Mouse (Mus musculus) olfactory bulb, adult 2 months (tissue): ENCODE data around the gene Cdc14b. TPM values are rescaled to one million over a fixed set of nuclear protein-coding genes. Genes with fewer than 3 reads are reported as not detected.

ENCODE experiments used
- H3K27ac ChIP-seq: fragments of 200-500 bp; 2 replicates; pipeline ENCODE4 v1.5.1; 2012; ENCODE audit warnings: low read depth, low read length; ENCODE audit not compliant: insufficient read depth
- H3K4me1 ChIP-seq: fragments of 200-500 bp; 2 replicates; pipeline ENCODE4 v1.6.1; 2012; ENCODE audit warnings: low read length; ENCODE audit not compliant: control insufficient read depth, insufficient read depth
- H3K4me3 ChIP-seq: fragments of 200-500 bp; 2 replicates; pipeline ENCODE4 v1.5.1; 2012; ENCODE audit warnings: mild to moderate bottlenecking, low read depth, low read length, moderate library complexity; ENCODE audit not compliant: insufficient read depth
- CTCF ChIP-seq: fragments of 200-500 bp; IDR thresholded peaks from 2 replicates; pipeline ENCODE4 v1.5.1; 2012; ENCODE audit warnings: low read depth, mild to moderate bottlenecking, low read length, moderate library complexity; ENCODE audit not compliant: insufficient read depth
- POLR2A ChIP-seq: fragments of 200-500 bp; IDR thresholded peaks from 2 replicates; pipeline ENCODE4 v1.6.1; 2012; ENCODE audit warnings: mild to moderate bottlenecking, low read depth, low read length, moderate library complexity; ENCODE audit not compliant: insufficient read depth
- WGBS: fragments of 180-500 bp; shearing (Covaris S2); methylation state at CpG from one replicate; pipeline ENCODE4 v1.1.7; 2018; 5-methylcytosine and 5-hydroxymethylcytosine counted together
- polyA plus RNA-seq: library from polyadenylated mRNA; stranded (reverse); fragments of >200 nt; gene quantifications from 2 replicates; pipeline ENCODE4 v1.2.4, GENCODE M21; 2012; ENCODE audit warnings: low replicate concordance; ENCODE audit not compliant: missing spikeins, insufficient read depth, insufficient read length

The Cdc14b gene
- polyA plus RNA-seq, 1 experiment: not detected

DNA sequence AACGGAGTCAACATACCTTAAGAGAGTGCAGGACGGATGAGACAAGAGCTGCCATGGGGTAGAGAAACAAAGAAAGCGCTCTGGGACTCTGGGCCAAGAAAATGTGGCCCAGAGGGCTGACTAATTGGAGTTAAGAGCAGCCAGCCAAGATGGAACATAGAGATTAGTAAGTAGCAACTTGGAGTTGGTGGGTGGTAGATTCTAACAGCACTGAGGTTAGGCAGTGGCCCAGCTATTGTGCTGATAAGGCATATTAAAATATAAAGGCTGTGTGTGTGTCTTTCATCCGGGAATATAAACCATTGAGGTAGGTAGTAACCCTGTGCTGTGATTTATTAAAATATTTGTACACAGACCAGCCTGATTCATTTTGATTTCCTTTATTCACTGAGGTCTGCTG is 11.2 kb upstream of the Cdc14b start:
- WGBS: 62% methylated on average over 4 of the region's 4 CpGs
- Histone ChIP-seq H3K4me1 (no peaks in the 10 kb centered on the region), H3K27ac (no peak overlapping the region), H3K4me3 (no peak overlapping the region)
- TF ChIP-seq CTCF (no peak), POLR2A (no peak)

- WGBS: 95% methylated on average over 2 of the region's 2 CpGs
- no peak overlapping the region for H3K4me3 ChIP-seq
- no peak for TF ChIP-seq POLR2A
- no peak for TF ChIP-seq CTCF
- no peaks in the 10 kb centered on the region for H3K4me1 ChIP-seq
- H3K27ac ChIP-seq: no peak overlapping the region
Measured at GRCm38 (mm10) chr13:64284676-64285075, 9.6 kb upstream of the Cdc14b start.

GRCm38 (mm10) chr13:64280940-64281339 is 5.8 kb upstream of the Cdc14b start:
- H3K4me1 ChIP-seq: no peaks in the 10 kb centered on the region
- H3K4me3 ChIP-seq: no peak overlapping the region
- 94% methylated on average over 5 of the region's 5 CpGs for WGBS
- TF ChIP-seq POLR2A (no peak), CTCF (no peak)
- no peak overlapping the region for H3K27ac ChIP-seq

- H3K4me3 ChIP-seq: no peak overlapping the region
- 44% methylated on average over 9 of the region's 9 CpGs for WGBS
- TF ChIP-seq CTCF (no peak), POLR2A (no peak)
- peaks cover 16% of the 10 kb centered on the region for H3K4me1 ChIP-seq
- no peak overlapping the region for H3K27ac ChIP-seq
Measured at GRCm38 (mm10) chr13:64275754-64276127, 651 bp upstream of the Cdc14b start.

- H3K4me1 ChIP-seq: peaks cover 16% of the 10 kb centered on the region
- 6% methylated on average over 95 of the region's 95 CpGs for WGBS
- H3K27ac ChIP-seq: no peak overlapping the region
- peak overlapping the region; percentile 60 for H3K4me3 ChIP-seq
- TF ChIP-seq CTCF: no peak
- 0 out of 2 replicates have a peak, but pooled peaks have one; percentile 6 for TF ChIP-seq POLR2A
Measured at GRCm38 (mm10) chr13:64273891-64274844, 922 bp downstream of the Cdc14b start.

DNA sequence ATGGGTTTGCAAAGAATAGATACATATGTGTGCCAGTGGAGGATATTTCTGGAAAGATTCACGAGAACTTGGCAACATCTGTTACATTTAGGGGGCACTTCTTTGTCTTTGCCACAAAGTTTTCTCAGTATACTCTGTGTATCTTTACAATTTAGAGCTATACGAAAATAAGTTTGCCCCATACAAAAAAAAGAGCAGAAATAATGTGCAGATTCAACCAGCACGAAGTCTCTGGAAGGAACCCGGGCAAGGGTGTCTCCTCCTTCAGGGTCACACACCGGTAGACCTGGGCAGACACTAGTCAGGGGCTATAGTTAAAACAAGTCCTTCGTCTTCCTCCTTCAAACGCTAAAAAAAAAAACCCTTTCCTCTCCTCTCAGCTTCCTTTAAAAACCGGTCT is 1.7 kb downstream of the Cdc14b start:
- TF ChIP-seq POLR2A: no peak
- TF ChIP-seq CTCF: no peak
- Histone ChIP-seq H3K4me1 (peaks cover 16% of the 10 kb centered on the region), H3K27ac (no peak overlapping the region), H3K4me3 (no peak overlapping the region)
- WGBS: 78% methylated on average over 8 of the region's 8 CpGs

DNA sequence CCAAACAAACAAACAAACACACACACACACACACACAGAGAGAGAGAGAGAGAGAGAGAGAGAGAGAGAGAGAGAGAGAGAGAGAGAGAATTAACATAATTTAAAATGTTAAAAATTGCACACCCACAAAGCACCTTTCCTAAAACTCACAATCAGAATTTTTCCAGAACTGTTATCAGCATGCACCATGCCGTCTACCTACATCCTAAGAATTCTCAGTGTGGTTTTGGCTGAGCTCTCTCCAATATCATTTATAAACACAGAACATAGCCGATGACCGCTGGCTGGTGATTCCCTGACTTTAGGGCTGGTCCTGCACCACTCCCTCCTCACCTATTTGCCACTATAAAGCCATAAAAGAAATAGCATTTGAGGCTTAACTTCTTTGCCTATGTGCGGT is 6.7 kb downstream of the Cdc14b start:
- TF ChIP-seq POLR2A: no peak
- TF ChIP-seq CTCF: no peak
- Histone ChIP-seq H3K27ac (no peak overlapping the region), H3K4me3 (no peak overlapping the region), H3K4me1 (no peaks in the 10 kb centered on the region)
- 86% methylated on average over 4 of the region's 4 CpGs for WGBS

DNA sequence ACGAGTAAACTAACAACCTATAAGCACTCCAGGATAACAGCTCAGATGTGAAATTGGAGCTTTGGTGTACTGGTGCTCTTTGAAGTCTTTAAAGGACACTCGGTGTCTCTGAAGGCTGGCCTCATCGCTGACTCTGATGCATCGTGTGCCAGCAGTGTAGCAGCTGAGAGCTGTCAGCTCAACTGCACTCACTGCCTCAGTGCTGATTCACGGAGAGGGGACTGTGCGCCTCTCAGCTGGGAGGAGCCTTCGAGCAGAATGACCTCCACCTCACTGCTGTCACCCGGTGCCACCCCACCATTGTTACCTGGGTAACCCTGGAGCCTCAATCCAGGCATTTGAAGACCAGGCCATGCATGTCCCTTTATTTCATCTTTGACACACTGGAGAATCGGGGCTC is 7.9 kb downstream of the Cdc14b start:
- Histone ChIP-seq H3K4me3 (no peak overlapping the region), H3K4me1 (no peaks in the 10 kb centered on the region), H3K27ac (no peak overlapping the region)
- no peak for TF ChIP-seq POLR2A
- no peak for TF ChIP-seq CTCF
- 51% methylated on average over 9 of the region's 9 CpGs for WGBS

DNA sequence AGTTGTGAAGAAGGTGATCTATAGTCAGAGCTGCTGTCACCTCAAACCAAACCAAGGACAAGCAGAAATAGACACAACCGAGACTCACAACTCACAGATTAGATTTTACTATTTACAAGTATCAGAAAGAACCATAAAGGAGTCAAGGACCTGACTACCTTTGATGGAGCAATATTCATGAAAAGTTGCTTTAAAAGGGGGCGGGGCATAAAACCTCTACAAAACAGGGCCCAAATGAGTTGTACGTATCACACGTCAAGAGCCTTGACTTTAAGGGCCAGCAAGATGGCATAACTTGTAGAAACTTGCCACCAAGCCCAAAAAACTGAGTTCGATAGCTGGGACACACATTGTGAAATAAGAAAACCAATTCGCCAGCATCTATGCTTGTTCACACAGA is 10.5 kb downstream of the Cdc14b start:
- H3K4me1 ChIP-seq: no peaks in the 10 kb centered on the region
- H3K27ac ChIP-seq: no peak overlapping the region
- 97% methylated on average over 6 of the region's 6 CpGs for WGBS
- TF ChIP-seq CTCF (no peak), POLR2A (no peak)
- H3K4me3 ChIP-seq: no peak overlapping the region
